ENCODE assay signal across 8 mouse cellular contexts in genomic region chr6:115993463-115994145, GRCm38 (mm10). TPM values are rescaled to one million over a fixed set of nuclear protein-coding genes. Genes with fewer than 3 reads are reported as not detected.
DNase-seq lines count a peak whose midpoint lies in the region; ATAC-seq lines count a peak whose summit lies in the region.

No protein-coding gene starts in this region.

- H3K9ac ChIP-seq in hindbrain, embryonic 12.5 days: peak overlapping the region; percentile 53

- peak overlapping the region; percentile 94 for H3K4me3 ChIP-seq in megakaryocyte, embryonic 14.5 days (replicated peaks)
- peak overlapping the region; percentile 53 for H3K4me3 ChIP-seq in hindbrain, embryonic 12.5 days

- H3K4me2 ChIP-seq in hindbrain, embryonic 12.5 days (replicated peaks): peak overlapping the region; percentile 84

- peak; percentile 78 for DNase-seq in adrenal gland, adult 2 months
- no peak for DNase-seq in adrenal gland, adult 18-20 months (ENCODE audit: low spot score in 2 of 2)
- peak; percentile 63 to 65 for DNase-seq in lung, postnatal 4 days
- peak; percentile 61 for DNase-seq in thymus, postnatal 25 days

- H3K27me3 ChIP-seq in megakaryocyte, embryonic 14.5 days (replicated peaks): peaks cover 57% of the 10 kb centered on the region
- peaks cover 66% of the 10 kb centered on the region for H3K27me3 ChIP-seq in hindbrain, embryonic 12.5 days

- no peaks in the 10 kb centered on the region for H3K36me3 ChIP-seq in megakaryocyte, embryonic 14.5 days (replicated peaks; ENCODE audit: low read length)
- H3K36me3 ChIP-seq in hindbrain, embryonic 12.5 days: no peaks in the 10 kb centered on the region

- WGBS in hindbrain, embryonic 12.5 days: 2% methylated on average over 86 of the region's 86 CpGs

- no peak for ATAC-seq in megakaryocyte, adult 5-6 weeks (ENCODE audit: poor library complexity, severe bottlenecking)
- no peak for ATAC-seq in hindbrain, embryonic 12.5 days (ENCODE audit: low FRiP score)
- ATAC-seq in megakaryocyte progenitor cell, adult 5-6 weeks (replicated peaks; ENCODE audit: poor library complexity): no peak

- no peaks in the 10 kb centered on the region for H3K9me3 ChIP-seq in megakaryocyte, embryonic 14.5 days
- H3K9me3 ChIP-seq in hindbrain, embryonic 12.5 days (replicated peaks): no peaks in the 10 kb centered on the region

- H3K27ac ChIP-seq in hindbrain, embryonic 12.5 days: peak overlapping the region; percentile 30; the same call in 1 of the 2 replicates

- H3K4me1 ChIP-seq in megakaryocyte, embryonic 14.5 days: peaks cover 89% of the 10 kb centered on the region
- H3K4me1 ChIP-seq in hindbrain, embryonic 12.5 days: peaks cover 44% of the 10 kb centered on the region

RNA-seq across cellular contexts. Expression of gene Plxnd1, which starts 1.2 kb away (rescaled TPM):
- total RNA-seq in adrenal gland, adult 2 months (2021): 100 to 1,000 TPM; 168 to 181 TPM
- polyA plus RNA-seq in adrenal gland, adult 2 months (2012; rRNA removed): 279 and 288 TPM in 2 replicates
- 100 to 1,000 TPM; 116 to 135 TPM for total RNA-seq in adrenal gland, adult 18-20 months (2021)
- 3.8 and 14.9 TPM in 2 replicates for polyA plus RNA-seq in megakaryocyte, embryonic 14.5 days (2012; ENCODE audit: insufficient read depth, low replicate concordance)
- total RNA-seq in megakaryocyte, adult 5-6 weeks (2015): 151 and 156 TPM in 2 replicates
- total RNA-seq in megakaryocyte, adult 5-6 weeks (2017): 88.0 and 90.9 TPM in 2 replicates
- polyA plus RNA-seq in hindbrain, embryonic 12.5 days (2016; fragmentation: Nextera tagmentation; extraction: Ambion mirVana): 21.9 and 24.5 TPM in 2 replicates
- 51.5 and 70.9 TPM in 2 replicates for total RNA-seq in megakaryocyte progenitor cell, adult 5-6 weeks (2015)
- total RNA-seq in megakaryocyte progenitor cell, adult 5-6 weeks (2017): 33.9 and 43.9 TPM in 2 replicates

RNA-seq across cellular contexts. Expression of gene H1foo, which starts 48.9 kb away (rescaled TPM):
- not detected for total RNA-seq in adrenal gland, adult 2 months (2021)
- polyA plus RNA-seq in adrenal gland, adult 2 months (2012; rRNA removed): not detected in 2 replicates
- not detected for total RNA-seq in adrenal gland, adult 18-20 months (2021)
- polyA plus RNA-seq in megakaryocyte, embryonic 14.5 days (2012; ENCODE audit: insufficient read depth, low replicate concordance): not detected in 2 replicates
- total RNA-seq in megakaryocyte, adult 5-6 weeks (2015): not detected in 2 replicates
- total RNA-seq in megakaryocyte, adult 5-6 weeks (2017): not detected in 2 replicates
- not detected in 2 replicates for polyA plus RNA-seq in hindbrain, embryonic 12.5 days (2016; fragmentation: Nextera tagmentation; extraction: Ambion mirVana)
- not detected in 2 replicates for total RNA-seq in megakaryocyte progenitor cell, adult 5-6 weeks (2015)
- not detected in 2 replicates for total RNA-seq in megakaryocyte progenitor cell, adult 5-6 weeks (2017)

Comparison
In these comparisons a context has a peak if more than half of its experiments do, and no peak if none do; other contexts are left out.
1. DNase-seq: peak in adrenal gland, adult 2 months (single experiment), lung, postnatal 4 days (2 of 2) and thymus, postnatal 25 days (single experiment); none in adrenal gland, adult 18-20 months (0 of 2).